Mouse (Mus musculus) liver, adult 2 months (tissue): ENCODE results near the gene Gm5460. TPM values are rescaled to one million over a fixed set of nuclear protein-coding genes. Genes with fewer than 3 reads are reported as not detected.
A peak's percentile ranks its signal among the peaks of the same experiment; 100 is the strongest.

ENCODE experiments used
- DNase-seq: peaks from one replicate; pipeline ENCODE4 v3.0.0-alpha.2; 2011; ENCODE audit warnings: low read depth, low spot score; ENCODE audit errors: extremely low read depth
- H3K27ac ChIP-seq: fragments of 200-500 bp; replicated peaks from 2 replicates; pipeline ENCODE4 v1.5.1; 2012; ENCODE audit warnings: low read depth, mild to moderate bottlenecking, control low read depth, inconsistent platforms, low read length; ENCODE audit not compliant: insufficient read depth
- H3K27me3 ChIP-seq: fragments of 200-500 bp; 2 replicates; pipeline ENCODE4 v1.6.1; 2012; ENCODE audit warnings: mild to moderate bottlenecking, moderate library complexity, low read length, inconsistent platforms; ENCODE audit not compliant: control insufficient read depth, insufficient read depth
- H3K36me3 ChIP-seq: fragments of 200-500 bp; 2 replicates; pipeline ENCODE4 v1.6.1; 2012; ENCODE audit warnings: low read length, inconsistent platforms; ENCODE audit not compliant: control insufficient read depth, insufficient read depth
- H3K4me1 ChIP-seq: fragments of 200-500 bp; 2 replicates; pipeline ENCODE4 v1.6.1; 2011; ENCODE audit warnings: low read length; ENCODE audit not compliant: control insufficient read depth, insufficient read depth
- H3K4me3 ChIP-seq: fragments of 200-500 bp; 2 replicates; pipeline ENCODE4 v1.5.1; 2011; ENCODE audit warnings: low read depth, mild to moderate bottlenecking, control low read depth, low read length, moderate library complexity; ENCODE audit not compliant: insufficient read depth
- H3K79me2 ChIP-seq: fragments of 200-500 bp; 2 replicates; pipeline ENCODE4 v1.6.1; 2012; ENCODE audit warnings: inconsistent platforms, mild to moderate bottlenecking, low read length, moderate library complexity; ENCODE audit not compliant: control insufficient read depth, insufficient read depth
- H3K9ac ChIP-seq: fragments of 200-500 bp; 2 replicates; pipeline ENCODE4 v1.6.1; 2012; ENCODE audit warnings: low read depth, mild to moderate bottlenecking, control low read depth, inconsistent platforms, low read length
- CTCF ChIP-seq: fragments of 200-500 bp; IDR thresholded peaks from 2 replicates; pipeline ENCODE4 v1.5.1; 2011; ENCODE audit warnings: low read depth, low read length, control low read depth
- POLR2A ChIP-seq: fragments of 200-500 bp; IDR thresholded peaks from 2 replicates; pipeline ENCODE4 v1.6.1; 2011; ENCODE audit warnings: low read length, control low read depth; ENCODE audit not compliant: insufficient read depth; ENCODE audit errors: extremely low read depth
- WGBS: fragments of 180-500 bp; shearing (Covaris S2); methylation state at CpG from one replicate; pipeline ENCODE4 v1.1.7; 2018; 5-methylcytosine and 5-hydroxymethylcytosine counted together
- polyA plus RNA-seq: library from polyadenylated mRNA; depleted of rRNA; stranded (reverse); fragments of >200 nt; gene quantifications from 2 replicates; pipeline ENCODE4 v1.2.3, GENCODE M21; 2012; rRNA removed
- total RNA-seq: library from RNA; depleted of rRNA; stranded (reverse); fragments of >200 nt; gene quantifications from 2 replicates; pipeline ENCODE4 v1.2.3, GENCODE M21; 2014; rRNA removed

The Gm5460 gene
- total and polyA plus RNA-seq, 2 experiments, result not detected

- peak; percentile 43 for DNase-seq
- Histone ChIP-seq H3K4me1 (no peaks in the 10 kb centered on the region), H3K36me3 (no peaks in the 10 kb centered on the region), H3K79me2 (no peaks in the 10 kb centered on the region), H3K9ac (no peak overlapping the region), H3K27ac (no peak overlapping the region), H3K27me3 (no peaks in the 10 kb centered on the region), H3K4me3 (no peak overlapping the region)
- TF ChIP-seq CTCF, result no peak
- TF ChIP-seq POLR2A, result no peak
- 89% methylated on average over 1 of the region's 1 CpGs for WGBS
Observed at GRCm38 (mm10) chr14:34092856-34093255, 76.3 kb downstream of the Gm5460 start.

DNA sequence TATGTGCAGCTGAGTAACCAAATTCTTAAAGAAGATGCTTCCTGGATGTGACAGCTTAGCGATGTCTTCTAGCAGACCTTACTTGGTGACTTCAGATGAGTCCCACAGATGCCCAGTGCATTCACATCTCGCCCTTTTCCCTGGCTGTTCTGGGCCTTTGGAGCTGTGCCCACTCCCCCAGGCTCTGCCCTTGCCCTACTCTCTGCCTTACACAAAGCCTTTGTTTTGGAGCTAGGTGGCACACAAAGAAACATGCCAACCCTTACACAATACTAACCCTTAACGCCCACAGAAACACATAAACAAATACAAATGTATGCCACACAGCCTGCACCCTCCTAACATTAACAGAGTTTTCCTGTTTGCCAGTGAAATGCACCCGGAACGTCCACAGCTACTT, 79.6 kb downstream of the Gm5460 start:
- H3K9ac ChIP-seq, result no peak overlapping the region
- no peaks in the 10 kb centered on the region for H3K79me2 ChIP-seq
- 75% methylated on average over 5 of the region's 5 CpGs for WGBS
- no peaks in the 10 kb centered on the region for H3K27me3 ChIP-seq
- H3K4me1 ChIP-seq, result no peaks in the 10 kb centered on the region
- H3K27ac ChIP-seq, result no peak overlapping the region
- H3K36me3 ChIP-seq, result no peaks in the 10 kb centered on the region
- TF ChIP-seq POLR2A (no peak), CTCF (no peak)
- no peak for DNase-seq
- H3K4me3 ChIP-seq, result no peak overlapping the region

Other genes with a start within 250 kb of the Gm5460 start
- 0.92 and 1.3 TPM in 2 replicates for gene Gdf10, start 93.2 kb upstream of the Gm5460 start, total RNA-seq
- gene Gdf10, start 93.2 kb upstream of the Gm5460 start, polyA plus RNA-seq, result 3.1 and 3.6 TPM in 2 replicates
- 12.3 and 13.1 TPM in 2 replicates for gene Gdf2, start 75.7 kb upstream of the Gm5460 start, total RNA-seq
- gene Gdf2, start 75.7 kb upstream of the Gm5460 start, polyA plus RNA-seq, result 4.9 and 5.4 TPM in 2 replicates
- not detected in 2 replicates for gene Rbp3, start 62.8 kb upstream of the Gm5460 start, total RNA-seq
- not detected in 2 replicates for gene Rbp3, start 62.8 kb upstream of the Gm5460 start, polyA plus RNA-seq
- under 0.01 TPM in 2 replicates for gene Zfp488, start 38.0 kb upstream of the Gm5460 start, total RNA-seq
- gene Zfp488, start 38.0 kb upstream of the Gm5460 start, polyA plus RNA-seq, result not detected in 2 replicates
- not detected in 2 replicates for gene Gm30083, start 1.6 kb upstream of the Gm5460 start, total RNA-seq
- gene Gm30083, start 1.6 kb upstream of the Gm5460 start, polyA plus RNA-seq, result not detected in 2 replicates
- not detected in 2 replicates for gene Antxrl, start 35.9 kb downstream of the Gm5460 start, total RNA-seq
- not detected in 2 replicates for gene Antxrl, start 35.9 kb downstream of the Gm5460 start, polyA plus RNA-seq
- 0.07 TPM in 1 of 2 replicates, not detected in the other for gene Anxa8, start 69.2 kb downstream of the Gm5460 start, total RNA-seq
- gene Anxa8, start 69.2 kb downstream of the Gm5460 start, polyA plus RNA-seq, result not detected in 2 replicates
- gene A630023A22Rik, start 86.0 kb downstream of the Gm5460 start, total RNA-seq, result not detected in 2 replicates
- not detected in 2 replicates for gene A630023A22Rik, start 86.0 kb downstream of the Gm5460 start, polyA plus RNA-seq
- gene Npy4r, start 135.7 kb downstream of the Gm5460 start, total RNA-seq, result under 0.01 TPM in 1 of 2 replicates, not detected in the other
- gene Npy4r, start 135.7 kb downstream of the Gm5460 start, polyA plus RNA-seq, result not detected in 2 replicates
- under 0.01 and 0.09 TPM in 2 replicates for gene Gprin2, start 184.9 kb downstream of the Gm5460 start, total RNA-seq
- 0.01 TPM in 1 of 2 replicates, not detected in the other for gene Gprin2, start 184.9 kb downstream of the Gm5460 start, polyA plus RNA-seq
- 0.07 and 0.09 TPM in 2 replicates for gene Syt15, start 202.8 kb downstream of the Gm5460 start, total RNA-seq
- 0.12 and 0.22 TPM in 2 replicates for gene Syt15, start 202.8 kb downstream of the Gm5460 start, polyA plus RNA-seq